ENCODE assay signal across 8 mouse cellular contexts in the genomic region with DNA sequence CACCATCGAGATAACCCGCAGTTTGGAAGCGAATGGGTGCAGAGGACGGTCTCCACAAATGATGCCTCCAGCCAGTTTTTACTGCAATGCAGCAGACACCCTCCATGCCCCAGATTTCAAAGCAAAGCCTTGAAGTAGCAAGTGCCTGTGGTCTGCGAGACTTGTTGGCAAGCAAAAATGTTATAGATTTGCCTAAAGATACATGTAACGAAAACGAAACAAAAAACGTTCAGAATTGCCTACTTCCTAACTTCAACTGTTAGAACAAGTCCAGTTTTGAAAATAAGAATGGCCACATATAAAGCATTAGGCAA. TPM values are rescaled to one million over a fixed set of nuclear protein-coding genes. Genes with fewer than 3 reads are reported as not detected.
DNase-seq lines count a peak whose midpoint lies in the region; ATAC-seq and TF ChIP-seq lines count a peak whose summit lies in the region.

No protein-coding gene starts in this region.

- no peak for TF ChIP-seq CTCF in thymus, adult 2 months (IDR thresholded peaks at IDR 0.05; ENCODE audit: borderline replicate concordance, control insufficient read depth, extremely low read depth, insufficient read depth, low read length, poor library complexity)

- peak overlapping the region; percentile 81 for H3K4me2 ChIP-seq in limb, embryonic 12.5 days

- H3K9me3 ChIP-seq in limb, embryonic 12.5 days = no peaks in the 10 kb centered on the region

- peak overlapping the region; percentile 74 for H3K27ac ChIP-seq in thymus, adult 2 months (ENCODE audit: control insufficient read depth, insufficient read depth, low read length)
- peak overlapping the region; percentile 99 for H3K27ac ChIP-seq in limb, embryonic 12.5 days

- H3K36me3 ChIP-seq in thymus, adult 2 months (ENCODE audit: control insufficient read depth, insufficient read depth, low read length) = no peaks in the 10 kb centered on the region
- no peaks in the 10 kb centered on the region for H3K36me3 ChIP-seq in limb, embryonic 12.5 days
- H3K36me3 ChIP-seq in splenic B cell, adult 2 months (ENCODE audit: control insufficient read depth, insufficient read depth, low read length, poor library complexity, severe bottlenecking) = no peaks in the 10 kb centered on the region

- 0% methylated on average over 8 of the region's 8 CpGs for WGBS in thymus, adult 2 months
- 19% methylated on average over 8 of the region's 8 CpGs for WGBS in limb, embryonic 12.5 days

- ATAC-seq in limb, embryonic 12.5 days (ENCODE audit: insufficient number of reproducible peaks, insufficient read depth, low FRiP score, low TSS enrichment, low read depth) = no peak

- peaks cover 6% of the 10 kb centered on the region for H3K4me1 ChIP-seq in thymus, adult 2 months (replicated peaks; ENCODE audit: control insufficient read depth, insufficient read depth, low read length)
- peaks cover 18% of the 10 kb centered on the region for H3K4me1 ChIP-seq in limb, embryonic 12.5 days (replicated peaks)

- H3K4me3 ChIP-seq in thymus, adult 2 months (ENCODE audit: control insufficient read depth, insufficient read depth, low read length) = peak overlapping the region; percentile 58
- peak overlapping the region; percentile 82 for H3K4me3 ChIP-seq in limb, embryonic 12.5 days (replicated peaks)

- no peaks in the 10 kb centered on the region for H3K27me3 ChIP-seq in thymus, adult 2 months (ENCODE audit: control insufficient read depth, insufficient read depth, low read length)
- no peaks in the 10 kb centered on the region for H3K27me3 ChIP-seq in limb, embryonic 12.5 days
- H3K27me3 ChIP-seq in splenic B cell, adult 2 months (ENCODE audit: control insufficient read depth, insufficient read depth, low read length, poor library complexity, severe bottlenecking) = no peaks in the 10 kb centered on the region

- H3K9ac ChIP-seq in limb, embryonic 12.5 days (replicated peaks) = peak overlapping the region; percentile 95

- TF ChIP-seq POLR2A in thymus, adult 2 months (IDR thresholded peaks at IDR 0.05; ENCODE audit: control insufficient read depth, extremely low read depth, insufficient read depth, low read length, poor library complexity) = no peak

- DNase-seq in embryo, embryonic 10 days (ENCODE audit: low spot score) = peak; percentile 23
- DNase-seq in embryo, embryonic 11 days = no peak
- no peak for DNase-seq in thymus, adult 2 months
- DNase-seq in thymus, postnatal 25 days = no peak
- DNase-seq in splenic B cell, adult 2 months (ENCODE audit: low read depth, low spot score) = peak; percentile 50
- DNase-seq in layer of hippocampus, postnatal 14 days (ENCODE audit: low spot score in 2 of 2) = no peak
- DNase-seq in cerebellum, adult 8-10 months = no peak

RNA-seq across cellular contexts. Expression of a gene that starts 0.5 kb away (rescaled TPM):
- 16.3 and 17.4 TPM in 2 replicates for polyA plus RNA-seq in thymus, adult 2 months (2012; rRNA removed)
- polyA plus RNA-seq in limb, embryonic 12.5 days (2016; fragmentation: Nextera tagmentation; extraction: Ambion mirVana) = 43.1 and 45.7 TPM in 2 replicates
- total RNA-seq in layer of hippocampus, postnatal 14 days (2021) = 10 to 100 TPM; 44.4 TPM

RNA-seq across cellular contexts. Expression of a gene that starts 33.8 kb away (rescaled TPM):
- polyA plus RNA-seq in thymus, adult 2 months (2012; rRNA removed) = 7.4 and 11.1 TPM in 2 replicates
- 100 and 113 TPM in 2 replicates for polyA plus RNA-seq in limb, embryonic 12.5 days (2016; fragmentation: Nextera tagmentation; extraction: Ambion mirVana)
- 10 to 100 TPM; 34.7 to 38.7 TPM for total RNA-seq in layer of hippocampus, postnatal 14 days (2021)

Comparison
In these comparisons a context has a peak if more than half of its experiments do, and no peak if none do; other contexts are left out.
1. DNase-seq: peak in embryo, embryonic 10 days (single experiment) and splenic B cell, adult 2 months (single experiment); none in embryo, embryonic 11 days (single experiment), thymus, adult 2 months (single experiment), thymus, postnatal 25 days (single experiment), layer of hippocampus, postnatal 14 days (0 of 2) and cerebellum, adult 8-10 months (single experiment).